Mouse (Mus musculus): ENCODE data around the gene Pdss2. TPM values are rescaled to one million over a fixed set of nuclear protein-coding genes. Genes with fewer than 3 reads are reported as not detected.

The Pdss2 gene
- polyA plus RNA-seq, 1 experiment from 2014 or later: 11.5 TPM

- DNase-seq: no peak
- WGBS: 80% methylated on average over 6 of the region's 6 CpGs
Measured at GRCm38 (mm10) chr10:43417346-43417745, 196.1 kb downstream of the Pdss2 start.

GRCm38 (mm10) chr10:43420660-43421413 lies 199.6 kb downstream of the Pdss2 start:
- H3K4me2 ChIP-seq: no peak overlapping the region
- no peaks in the 10 kb centered on the region for H3K36me3 ChIP-seq (ENCODE audit: insufficient read depth)
- peak; percentile 31; the same call in 1 of the 2 replicates for TF ChIP-seq CTCF (IDR thresholded peaks at IDR 0.05; ENCODE audit: low read depth)
- 46% methylated on average over 22 of the region's 22 CpGs for WGBS
- DNase-seq (peak; percentile 23), ATAC-seq (ENCODE audit: insufficient read depth) (no peak)
- H3K27ac ChIP-seq (ENCODE audit: low read depth): no peak overlapping the region
- no peaks in the 10 kb centered on the region for H3K27me3 ChIP-seq (ENCODE audit: insufficient read depth, low read length)
- no peaks in the 10 kb centered on the region for H3K9me3 ChIP-seq (ENCODE audit: low read depth, low read length)
- no peak overlapping the region for H3K9ac ChIP-seq
- H3K4me3 ChIP-seq (ENCODE audit: low read depth, low read length): no peak overlapping the region
- no peaks in the 10 kb centered on the region for H3K4me1 ChIP-seq (ENCODE audit: insufficient read depth)

More at GRCm38 (mm10) chr10:43417346-43417745, 196.1 kb downstream of the Pdss2 start:
- no peak overlapping the region for H3K9ac ChIP-seq
- H3K4me3 ChIP-seq (ENCODE audit: low read depth, low read length): no peak overlapping the region
- no peak overlapping the region for H3K4me2 ChIP-seq
- H3K27ac ChIP-seq (ENCODE audit: low read depth): no peak overlapping the region
- H3K4me1 ChIP-seq (ENCODE audit: insufficient read depth): no peaks in the 10 kb centered on the region
- no peak for TF ChIP-seq CTCF (IDR thresholded peaks at IDR 0.05; ENCODE audit: low read depth)
- ATAC-seq (ENCODE audit: insufficient read depth): no peak
- H3K9me3 ChIP-seq (ENCODE audit: low read depth, low read length): no peaks in the 10 kb centered on the region
- no peaks in the 10 kb centered on the region for H3K27me3 ChIP-seq (ENCODE audit: insufficient read depth, low read length)
- H3K36me3 ChIP-seq (ENCODE audit: insufficient read depth): no peaks in the 10 kb centered on the region

- TF ChIP-seq CTCF (IDR thresholded peaks at IDR 0.05; ENCODE audit: low read depth): no peak
Measured at GRCm38 (mm10) chr10:43422061-43422770, 200.9 kb downstream of the Pdss2 start.

GRCm38 (mm10) chr10:43424545-43424944 lies 203.3 kb downstream of the Pdss2 start:
- DNase-seq: no peak
- Histone ChIP-seq H3K27ac (ENCODE audit: low read depth) (no peak overlapping the region), H3K4me3 (ENCODE audit: low read depth, low read length) (no peak overlapping the region), H3K4me2 (no peak overlapping the region), H3K27me3 (ENCODE audit: insufficient read depth, low read length) (no peaks in the 10 kb centered on the region), H3K9ac (no peak overlapping the region), H3K36me3 (ENCODE audit: insufficient read depth) (no peaks in the 10 kb centered on the region), H3K9me3 (ENCODE audit: low read depth, low read length) (no peaks in the 10 kb centered on the region), H3K4me1 (ENCODE audit: insufficient read depth) (no peaks in the 10 kb centered on the region)
- 63% methylated on average over 5 of the region's 5 CpGs for WGBS
- no peak for TF ChIP-seq CTCF (IDR thresholded peaks at IDR 0.05; ENCODE audit: low read depth)
- ATAC-seq (ENCODE audit: insufficient read depth): no peak

More at GRCm38 (mm10) chr10:43422061-43422770, 200.9 kb downstream of the Pdss2 start:
- Histone ChIP-seq H3K4me1 (ENCODE audit: insufficient read depth) (no peaks in the 10 kb centered on the region), H3K4me2 (no peak overlapping the region), H3K9me3 (ENCODE audit: low read depth, low read length) (no peaks in the 10 kb centered on the region), H3K27me3 (ENCODE audit: insufficient read depth, low read length) (no peaks in the 10 kb centered on the region), H3K36me3 (ENCODE audit: insufficient read depth) (no peaks in the 10 kb centered on the region), H3K27ac (ENCODE audit: low read depth) (no peak overlapping the region), H3K9ac (no peak overlapping the region), H3K4me3 (ENCODE audit: low read depth, low read length) (no peak overlapping the region)
- ATAC-seq (ENCODE audit: insufficient read depth) (no peak), DNase-seq (no peak)
- 65% methylated on average over 15 of the region's 15 CpGs for WGBS

GRCm38 (mm10) chr10:43430606-43431005 lies 209.3 kb downstream of the Pdss2 start:
- no peak for TF ChIP-seq CTCF (IDR thresholded peaks at IDR 0.05; ENCODE audit: low read depth)
- WGBS: 86% methylated on average over 5 of the region's 5 CpGs
- Histone ChIP-seq H3K9me3 (ENCODE audit: low read depth, low read length) (no peaks in the 10 kb centered on the region; the same call in 1 of the 2 replicates), H3K27ac (ENCODE audit: low read depth) (no peak overlapping the region), H3K9ac (no peak overlapping the region), H3K4me1 (ENCODE audit: insufficient read depth) (no peaks in the 10 kb centered on the region), H3K4me3 (ENCODE audit: low read depth, low read length) (no peak overlapping the region), H3K27me3 (ENCODE audit: insufficient read depth, low read length) (no peaks in the 10 kb centered on the region), H3K36me3 (ENCODE audit: insufficient read depth) (no peaks in the 10 kb centered on the region), H3K4me2 (no peak overlapping the region)
- DNase-seq (peak; percentile 38), ATAC-seq (ENCODE audit: insufficient read depth) (no peak)

- Histone ChIP-seq H3K36me3 (ENCODE audit: insufficient read depth) (no peaks in the 10 kb centered on the region), H3K9me3 (ENCODE audit: low read depth, low read length) (no peaks in the 10 kb centered on the region; the same call in 1 of the 2 replicates), H3K27me3 (ENCODE audit: insufficient read depth, low read length) (no peaks in the 10 kb centered on the region), H3K4me3 (ENCODE audit: low read depth, low read length) (no peak overlapping the region), H3K27ac (ENCODE audit: low read depth) (no peak overlapping the region), H3K4me1 (ENCODE audit: insufficient read depth) (no peaks in the 10 kb centered on the region), H3K9ac (no peak overlapping the region), H3K4me2 (no peak overlapping the region)
- no peak for TF ChIP-seq CTCF (IDR thresholded peaks at IDR 0.05; ENCODE audit: low read depth)
- ATAC-seq (ENCODE audit: insufficient read depth) (no peak), DNase-seq (no peak)
- WGBS: 75% methylated on average over 4 of the region's 4 CpGs
Measured at GRCm38 (mm10) chr10:43434326-43434725, 213.0 kb downstream of the Pdss2 start.

GRCm38 (mm10) chr10:43435757-43436156 lies 214.5 kb downstream of the Pdss2 start:
- no peak overlapping the region for H3K9ac ChIP-seq
- H3K27ac ChIP-seq (ENCODE audit: low read depth): no peak overlapping the region
- H3K4me1 ChIP-seq (ENCODE audit: insufficient read depth): no peaks in the 10 kb centered on the region
- DNase-seq: no peak
- no peaks in the 10 kb centered on the region; the same call in 1 of the 2 replicates for H3K9me3 ChIP-seq (ENCODE audit: low read depth, low read length)
- no peak overlapping the region for H3K4me3 ChIP-seq (ENCODE audit: low read depth, low read length)
- WGBS: 82% methylated on average over 3 of the region's 3 CpGs
- ATAC-seq (ENCODE audit: insufficient read depth): no peak
- H3K27me3 ChIP-seq (ENCODE audit: insufficient read depth, low read length): no peaks in the 10 kb centered on the region
- TF ChIP-seq CTCF (IDR thresholded peaks at IDR 0.05; ENCODE audit: low read depth): 0 out of 2 replicates have a peak, but pooled peaks have one; percentile 11
- no peaks in the 10 kb centered on the region for H3K36me3 ChIP-seq (ENCODE audit: insufficient read depth)
- H3K4me2 ChIP-seq: no peak overlapping the region

Data from lung, embryonic 14.5 days (tissue).